Mouse (Mus musculus): ENCODE measurements around the gene Cryba2. TPM values are rescaled to one million over a fixed set of nuclear protein-coding genes. Genes with fewer than 3 reads are reported as not detected.

The Cryba2 gene
- polyA plus RNA-seq, 1 experiment from 2014 or later: not detected

GRCm38 (mm10) chr1:74915706-74916105, 22.8 kb upstream of the Cryba2 start:
- Histone ChIP-seq H3K9me3 (ENCODE audit: control insufficient read depth, low read length) (no peaks in the 10 kb centered on the region), H3K36me3 (ENCODE audit: control insufficient read depth, insufficient read depth, low read length) (no peaks in the 10 kb centered on the region), H3K4me3 (ENCODE audit: low read depth, low read length) (no peak overlapping the region), H3K4me2 (no peak overlapping the region), H3K27me3 (replicated peaks; ENCODE audit: control insufficient read depth, insufficient read depth, low read length) (peaks cover 7% of the 10 kb centered on the region; the same call in 1 of the 2 replicates), H3K9ac (ENCODE audit: low read depth, low read length) (no peak overlapping the region), H3K4me1 (replicated peaks; ENCODE audit: control insufficient read depth, insufficient read depth, low read length) (no peaks in the 10 kb centered on the region), H3K27ac (ENCODE audit: low read depth, low read length) (no peak overlapping the region)
- WGBS: 29% methylated on average over 13 of the region's 13 CpGs
- DNase-seq (ENCODE audit: low spot score): no peak
- ATAC-seq (replicated peaks; ENCODE audit: low FRiP score): no peak

- Histone ChIP-seq H3K4me1 (replicated peaks; ENCODE audit: control insufficient read depth, insufficient read depth, low read length) (no peaks in the 10 kb centered on the region; the same call in 1 of the 2 replicates), H3K27ac (ENCODE audit: low read depth, low read length) (no peak overlapping the region), H3K36me3 (ENCODE audit: control insufficient read depth, insufficient read depth, low read length) (no peaks in the 10 kb centered on the region), H3K27me3 (replicated peaks; ENCODE audit: control insufficient read depth, insufficient read depth, low read length) (peaks cover 70% of the 10 kb centered on the region), H3K4me2 (no peak overlapping the region), H3K9me3 (ENCODE audit: control insufficient read depth, low read length) (no peaks in the 10 kb centered on the region), H3K4me3 (ENCODE audit: low read depth, low read length) (no peak overlapping the region), H3K9ac (ENCODE audit: low read depth, low read length) (no peak overlapping the region)
- DNase-seq (ENCODE audit: low spot score) (no peak), ATAC-seq (replicated peaks; ENCODE audit: low FRiP score) (no peak)
- WGBS: 14% methylated on average over 6 of the region's 6 CpGs
These were observed 9.2 kb upstream of the Cryba2 start for GRCm38 (mm10) chr1:74902191-74902590.

GRCm38 (mm10) chr1:74901686-74902085, 8.7 kb upstream of the Cryba2 start:
- WGBS: 7% methylated on average over 3 of the region's 3 CpGs
- DNase-seq (ENCODE audit: low spot score): no peak
- H3K36me3 ChIP-seq (ENCODE audit: control insufficient read depth, insufficient read depth, low read length): no peaks in the 10 kb centered on the region

GRCm38 (mm10) chr1:74900341-74901285, 7.7 kb upstream of the Cryba2 start:
- Histone ChIP-seq H3K4me3 (ENCODE audit: low read depth, low read length) (peak overlapping the region; percentile 30), H3K4me1 (replicated peaks; ENCODE audit: control insufficient read depth, insufficient read depth, low read length) (no peaks in the 10 kb centered on the region; the same call in 1 of the 2 replicates), H3K27ac (ENCODE audit: low read depth, low read length) (peak overlapping the region; percentile 7; the same call in 1 of the 2 replicates), H3K4me2 (peak overlapping the region; percentile 59), H3K9ac (ENCODE audit: low read depth, low read length) (0 out of 2 replicates have a peak overlapping the region, but pooled peaks have one; percentile 6), H3K36me3 (ENCODE audit: control insufficient read depth, insufficient read depth, low read length) (no peaks in the 10 kb centered on the region), H3K9me3 (ENCODE audit: control insufficient read depth, low read length) (no peaks in the 10 kb centered on the region), H3K27me3 (replicated peaks; ENCODE audit: control insufficient read depth, insufficient read depth, low read length) (peaks cover 86% of the 10 kb centered on the region)
- DNase-seq (ENCODE audit: low spot score): no peak
- peak; percentile 57; the same call in 1 of the 2 replicates for ATAC-seq (replicated peaks; ENCODE audit: low FRiP score)
- WGBS: 3% methylated on average over 59 of the region's 66 CpGs

More at GRCm38 (mm10) chr1:74901686-74902085, 8.7 kb upstream of the Cryba2 start:
- H3K27ac ChIP-seq (ENCODE audit: low read depth, low read length): no peak overlapping the region
- H3K4me2 ChIP-seq: no peak overlapping the region
- no peaks in the 10 kb centered on the region for H3K9me3 ChIP-seq (ENCODE audit: control insufficient read depth, low read length)
- no peak overlapping the region for H3K4me3 ChIP-seq (ENCODE audit: low read depth, low read length)
- H3K27me3 ChIP-seq (replicated peaks; ENCODE audit: control insufficient read depth, insufficient read depth, low read length): peaks cover 75% of the 10 kb centered on the region
- H3K4me1 ChIP-seq (replicated peaks; ENCODE audit: control insufficient read depth, insufficient read depth, low read length): no peaks in the 10 kb centered on the region; the same call in 1 of the 2 replicates
- ATAC-seq (replicated peaks; ENCODE audit: low FRiP score): no peak
- no peak overlapping the region for H3K9ac ChIP-seq (ENCODE audit: low read depth, low read length)

- Histone ChIP-seq H3K4me2 (no peak overlapping the region), H3K27ac (ENCODE audit: low read depth, low read length) (no peak overlapping the region), H3K9ac (ENCODE audit: low read depth, low read length) (no peak overlapping the region), H3K27me3 (replicated peaks; ENCODE audit: control insufficient read depth, insufficient read depth, low read length) (peaks cover 95% of the 10 kb centered on the region), H3K4me3 (ENCODE audit: low read depth, low read length) (no peak overlapping the region), H3K9me3 (ENCODE audit: control insufficient read depth, low read length) (no peaks in the 10 kb centered on the region), H3K36me3 (ENCODE audit: control insufficient read depth, insufficient read depth, low read length) (no peaks in the 10 kb centered on the region), H3K4me1 (replicated peaks; ENCODE audit: control insufficient read depth, insufficient read depth, low read length) (no peaks in the 10 kb centered on the region; the same call in 1 of the 2 replicates)
- 6% methylated on average over 7 of the region's 10 CpGs for WGBS
- ATAC-seq (replicated peaks; ENCODE audit: low FRiP score) (no peak), DNase-seq (ENCODE audit: low spot score) (no peak)
These were observed 5.9 kb upstream of the Cryba2 start for GRCm38 (mm10) chr1:74898656-74899431.

GRCm38 (mm10) chr1:74897976-74898375, 5.0 kb upstream of the Cryba2 start:
- Histone ChIP-seq H3K36me3 (ENCODE audit: control insufficient read depth, insufficient read depth, low read length) (no peaks in the 10 kb centered on the region), H3K9me3 (ENCODE audit: control insufficient read depth, low read length) (no peaks in the 10 kb centered on the region), H3K4me2 (no peak overlapping the region), H3K27ac (ENCODE audit: low read depth, low read length) (no peak overlapping the region), H3K4me1 (replicated peaks; ENCODE audit: control insufficient read depth, insufficient read depth, low read length) (no peaks in the 10 kb centered on the region; the same call in 1 of the 2 replicates), H3K9ac (ENCODE audit: low read depth, low read length) (no peak overlapping the region), H3K27me3 (replicated peaks; ENCODE audit: control insufficient read depth, insufficient read depth, low read length) (peaks cover 93% of the 10 kb centered on the region), H3K4me3 (ENCODE audit: low read depth, low read length) (no peak overlapping the region)
- WGBS: 11% methylated on average over 7 of the region's 7 CpGs
- no peak for DNase-seq (ENCODE audit: low spot score)
- no peak for ATAC-seq (replicated peaks; ENCODE audit: low FRiP score)

GRCm38 (mm10) chr1:74894966-74895365, 2.0 kb upstream of the Cryba2 start:
- no peak overlapping the region for H3K9ac ChIP-seq (ENCODE audit: low read depth, low read length)
- H3K36me3 ChIP-seq (ENCODE audit: control insufficient read depth, insufficient read depth, low read length): no peaks in the 10 kb centered on the region
- ATAC-seq (replicated peaks; ENCODE audit: low FRiP score): no peak
- WGBS: 18% methylated on average over 4 of the region's 4 CpGs
- no peak overlapping the region for H3K4me3 ChIP-seq (ENCODE audit: low read depth, low read length)
- H3K9me3 ChIP-seq (ENCODE audit: control insufficient read depth, low read length): no peaks in the 10 kb centered on the region
- H3K27me3 ChIP-seq (replicated peaks; ENCODE audit: control insufficient read depth, insufficient read depth, low read length): peaks cover 92% of the 10 kb centered on the region
- no peak for DNase-seq (ENCODE audit: low spot score)
- H3K27ac ChIP-seq (ENCODE audit: low read depth, low read length): no peak overlapping the region
- H3K4me1 ChIP-seq (replicated peaks; ENCODE audit: control insufficient read depth, insufficient read depth, low read length): no peaks in the 10 kb centered on the region; the same call in 1 of the 2 replicates
- no peak overlapping the region for H3K4me2 ChIP-seq

GRCm38 (mm10) chr1:74892351-74893133, 401 bp downstream of the Cryba2 start:
- H3K4me3 ChIP-seq (ENCODE audit: low read depth, low read length): no peak overlapping the region
- H3K9ac ChIP-seq (ENCODE audit: low read depth, low read length): no peak overlapping the region
- DNase-seq (ENCODE audit: low spot score): no peak

More at GRCm38 (mm10) chr1:74892351-74893133, 401 bp downstream of the Cryba2 start:
- no peak overlapping the region for H3K4me2 ChIP-seq
- no peaks in the 10 kb centered on the region for H3K36me3 ChIP-seq (ENCODE audit: control insufficient read depth, insufficient read depth, low read length)
- H3K4me1 ChIP-seq (replicated peaks; ENCODE audit: control insufficient read depth, insufficient read depth, low read length): no peaks in the 10 kb centered on the region
- H3K9me3 ChIP-seq (ENCODE audit: control insufficient read depth, low read length): no peaks in the 10 kb centered on the region
- H3K27ac ChIP-seq (ENCODE audit: low read depth, low read length): no peak overlapping the region
- 4% methylated on average over 39 of the region's 39 CpGs for whole genome bisulfite sequencing
- peaks cover 82% of the 10 kb centered on the region for H3K27me3 ChIP-seq (replicated peaks; ENCODE audit: control insufficient read depth, insufficient read depth, low read length)
- no peak for ATAC-seq (replicated peaks; ENCODE audit: low FRiP score)
